In the genomic region with DNA sequence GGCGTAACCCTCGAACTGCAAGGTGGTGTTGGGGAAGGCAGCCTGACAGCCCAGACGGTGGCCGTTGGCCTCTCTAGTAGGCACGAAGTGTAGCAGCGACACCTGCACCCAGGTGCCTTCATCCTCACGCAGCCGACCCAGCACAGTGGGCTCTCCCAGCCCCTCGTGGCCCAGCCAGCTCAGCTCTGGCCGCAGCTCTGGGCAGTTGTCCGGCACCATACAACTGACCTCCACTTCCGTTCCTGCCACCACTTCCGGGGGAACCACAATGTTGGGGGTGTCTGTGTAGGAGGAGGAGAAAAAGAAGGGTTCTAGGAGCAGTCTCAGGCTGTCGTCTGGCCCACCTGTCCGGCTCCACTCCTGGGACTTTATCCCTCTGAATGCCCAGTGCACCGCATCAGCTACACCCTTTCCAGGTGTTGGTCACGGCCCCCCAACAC, we compare ENCODE assay signal across 12 mouse cellular contexts. TPM values are rescaled to one million over a fixed set of nuclear protein-coding genes. Genes with fewer than 3 reads are reported as not detected.
A peak's percentile ranks its signal among the peaks of the same experiment; 100 is the strongest.
DNase-seq lines count a peak whose midpoint lies in the region; ATAC-seq and TF ChIP-seq lines count a peak whose summit lies in the region.
"Had no signal": no experiment of that assay in that cellular context is flagged by ENCODE, and none has a peak within 500 bp of the region (broad histone marks: within the 10 kb centered on the region; RNA-seq: fewer than 3 reads in every experiment).

No protein-coding gene starts in this region.

- 0 out of 2 replicates have a peak, but pooled peaks cover 5% of the 10 kb centered on the region for H3K4me1 ChIP-seq in heart, postnatal 0 days (ENCODE audit: control insufficient read depth, insufficient read depth)
- peaks cover 12% of the 10 kb centered on the region for H3K4me1 ChIP-seq in embryonic facial prominence, embryonic 13.5 days
- 0 out of 2 replicates have a peak, but pooled peaks cover 2% of the 10 kb centered on the region for H3K4me1 ChIP-seq in intestine, postnatal 0 days (replicated peaks; ENCODE audit: control insufficient read depth, insufficient read depth, low read length)
- H3K4me1 ChIP-seq in midbrain, embryonic 16.5 days (ENCODE audit: control insufficient read depth, insufficient read depth, low read length) = peaks cover 4% of the 10 kb centered on the region; the same call in 1 of the 2 replicates

- intact Hi-C loops in heart, postnatal 25 days (cut with DNase I) = no loop called here

- no peak overlapping the region for H3K9ac ChIP-seq in heart, postnatal 0 days (replicated peaks; ENCODE audit: low read depth, low read length)
- no peak overlapping the region for H3K9ac ChIP-seq in embryonic facial prominence, embryonic 13.5 days
- H3K9ac ChIP-seq in intestine, postnatal 0 days (ENCODE audit: low read depth, low read length) = no peak overlapping the region; the same call in 1 of the 2 replicates
- H3K9ac ChIP-seq in midbrain, embryonic 16.5 days (ENCODE audit: low read depth, low read length) = no peak overlapping the region

- no peak for TF ChIP-seq EP300 in heart, postnatal 0 days (IDR thresholded peaks at IDR 0.05; ENCODE audit: low read depth)

- 28% methylated on average over 17 of the region's 17 CpGs for WGBS in heart, postnatal 0 days
- 24% methylated on average over 16 of the region's 17 CpGs for WGBS in embryonic facial prominence, embryonic 13.5 days
- 24% methylated on average over 17 of the region's 17 CpGs for WGBS in intestine, postnatal 0 days
- 34% methylated on average over 17 of the region's 17 CpGs for WGBS in midbrain, embryonic 16.5 days

- peaks cover 15% of the 10 kb centered on the region; the same call in 1 of the 2 replicates for H3K27me3 ChIP-seq in heart, postnatal 0 days (ENCODE audit: control insufficient read depth, insufficient read depth, low read length)
- no peaks in the 10 kb centered on the region; the same call in 1 of the 2 replicates for H3K27me3 ChIP-seq in embryonic facial prominence, embryonic 13.5 days
- H3K27me3 ChIP-seq in intestine, postnatal 0 days (replicated peaks; ENCODE audit: control insufficient read depth, insufficient read depth, low read length) = no peaks in the 10 kb centered on the region
- peaks cover 6% of the 10 kb centered on the region for H3K27me3 ChIP-seq in midbrain, embryonic 16.5 days (ENCODE audit: control insufficient read depth, insufficient read depth, low read depth, low read length)

- TF ChIP-seq CTCF in heart, postnatal 0 days (IDR thresholded peaks at IDR 0.05; ENCODE audit: low read depth) = no peak
- TF ChIP-seq CTCF in intestine, postnatal 0 days (IDR thresholded peaks at IDR 0.05; ENCODE audit: low read depth) = no peak

- H3K4me3 ChIP-seq in heart, postnatal 0 days (ENCODE audit: low read depth, low read length) = no peak overlapping the region
- peak overlapping the region; percentile 34 for H3K4me3 ChIP-seq in embryonic facial prominence, embryonic 13.5 days
- H3K4me3 ChIP-seq in intestine, postnatal 0 days (ENCODE audit: low read depth, low read length) = peak overlapping the region; percentile 11
- peak overlapping the region; percentile 35 for H3K4me3 ChIP-seq in midbrain, embryonic 16.5 days (ENCODE audit: low read depth, low read length)

- H3K9me3 ChIP-seq in heart, postnatal 0 days (replicated peaks; ENCODE audit: control insufficient read depth, low read length) = no peaks in the 10 kb centered on the region
- H3K9me3 ChIP-seq in embryonic facial prominence, embryonic 13.5 days = no peaks in the 10 kb centered on the region
- H3K9me3 ChIP-seq in intestine, postnatal 0 days (ENCODE audit: control insufficient read depth) = no peaks in the 10 kb centered on the region
- no peaks in the 10 kb centered on the region for H3K9me3 ChIP-seq in midbrain, embryonic 16.5 days (replicated peaks; ENCODE audit: control insufficient read depth, low read length, poor library complexity, severe bottlenecking)

- no peak overlapping the region for H3K27ac ChIP-seq in heart, postnatal 0 days (ENCODE audit: low read depth)
- H3K27ac ChIP-seq in embryonic facial prominence, embryonic 13.5 days = no peak overlapping the region
- no peak overlapping the region for H3K27ac ChIP-seq in intestine, postnatal 0 days (ENCODE audit: low read depth, low read length)
- H3K27ac ChIP-seq in midbrain, embryonic 16.5 days (ENCODE audit: low read length) = no peak overlapping the region

- H3K36me3 ChIP-seq in heart, postnatal 0 days (replicated peaks; ENCODE audit: control insufficient read depth, insufficient read depth, low read length) = no peaks in the 10 kb centered on the region
- H3K36me3 ChIP-seq in embryonic facial prominence, embryonic 13.5 days = no peaks in the 10 kb centered on the region
- no peaks in the 10 kb centered on the region for H3K36me3 ChIP-seq in intestine, postnatal 0 days (ENCODE audit: control insufficient read depth, insufficient read depth)
- no peaks in the 10 kb centered on the region for H3K36me3 ChIP-seq in midbrain, embryonic 16.5 days (ENCODE audit: control insufficient read depth, insufficient read depth, low read length)

- peak overlapping the region; percentile 34 for H3K4me2 ChIP-seq in heart, postnatal 0 days (ENCODE audit: low read depth, low read length)
- peak overlapping the region; percentile 66 for H3K4me2 ChIP-seq in embryonic facial prominence, embryonic 13.5 days
- H3K4me2 ChIP-seq in intestine, postnatal 0 days (replicated peaks; ENCODE audit: low read depth) = peak overlapping the region; percentile 56
- peak overlapping the region; percentile 63 for H3K4me2 ChIP-seq in midbrain, embryonic 16.5 days (ENCODE audit: low read length)

- ATAC-seq in heart, postnatal 0 days (ENCODE audit: insufficient read depth, low read depth) = no peak
- ATAC-seq in embryonic facial prominence, embryonic 13.5 days (ENCODE audit: insufficient number of reproducible peaks, insufficient read depth, low FRiP score, low TSS enrichment, low read depth) = no peak
- ATAC-seq in intestine, postnatal 0 days = no peak
- ATAC-seq in midbrain, embryonic 16.5 days = no peak; the same call in none of the 2 replicates

- DNase-seq in heart, postnatal 0 days (ENCODE audit: low spot score) = no peak
- DNase-seq in heart, postnatal 25 days (ENCODE audit: low spot score) = no peak
- DNase-seq in thymus, adult 18-20 months = no peak
- DNase-seq in layer of hippocampus, adult 9-11 months = no peak
- DNase-seq in left cerebral cortex, adult 9 months (ENCODE audit: low spot score in 2 of 2) = no peak
- DNase-seq: cerebellum, adult 2 months had no signal

RNA-seq across cellular contexts. Expression of a gene that starts 5.7 kb away (rescaled TPM):
- total RNA-seq in heart, postnatal 0 days (2014; rRNA removed; ENCODE audit: low replicate concordance) = 0.38 and 1.2 TPM in 2 replicates
- 0.07 and 0.10 TPM in 2 replicates for polyA plus RNA-seq in heart, postnatal 0 days (2015; fragmentation: Nextera tagmentation; extraction: Ambion mirVana)
- under 1 TPM in 1 of 2 experiments, not detected in 1; 0.36 TPM for total RNA-seq in heart, postnatal 25 days (2021)
- 0.34 and 0.49 TPM in 2 replicates for polyA plus RNA-seq in embryonic facial prominence, embryonic 13.5 days (2015; fragmentation: Nextera tagmentation; extraction: Ambion mirVana)
- 0.18 and 0.31 TPM in 2 replicates for polyA plus RNA-seq in intestine, postnatal 0 days (2015; fragmentation: Nextera tagmentation; extraction: Ambion mirVana)
- polyA plus RNA-seq in midbrain, embryonic 16.5 days (2015; fragmentation: Nextera tagmentation; extraction: Ambion mirVana) = 4.5 and 4.7 TPM in 2 replicates
- total RNA-seq: hematopoietic stem cell, adult 5-6 weeks had no signal

RNA-seq across cellular contexts. Expression of a gene that starts 15.5 kb away (rescaled TPM):
- total RNA-seq in heart, postnatal 0 days (2014; rRNA removed; ENCODE audit: low replicate concordance) = not detected in 2 replicates
- polyA plus RNA-seq in heart, postnatal 0 days (2015; fragmentation: Nextera tagmentation; extraction: Ambion mirVana) = 0.44 TPM in 1 of 2 replicates, not detected in the other
- 1 to 10 TPM; 6.5 to 9.5 TPM for total RNA-seq in heart, postnatal 25 days (2021)
- polyA plus RNA-seq in embryonic facial prominence, embryonic 13.5 days (2015; fragmentation: Nextera tagmentation; extraction: Ambion mirVana) = 1.0 and 1.4 TPM in 2 replicates
- not detected in 2 replicates for polyA plus RNA-seq in intestine, postnatal 0 days (2015; fragmentation: Nextera tagmentation; extraction: Ambion mirVana)
- polyA plus RNA-seq in midbrain, embryonic 16.5 days (2015; fragmentation: Nextera tagmentation; extraction: Ambion mirVana) = not detected in 2 replicates
- total RNA-seq: hematopoietic stem cell, adult 5-6 weeks; neutrophil, adult 5-6 weeks had no signal
- polyA plus RNA-seq: cerebellum, adult 2 months; urinary bladder, adult 2 months had no signal

RNA-seq across cellular contexts. Expression of a gene that starts 28.9 kb away (rescaled TPM):
- not detected in 2 replicates for total RNA-seq in heart, postnatal 0 days (2014; rRNA removed; ENCODE audit: low replicate concordance)
- polyA plus RNA-seq in heart, postnatal 0 days (2015; fragmentation: Nextera tagmentation; extraction: Ambion mirVana) = 0.08 and 0.23 TPM in 2 replicates
- total RNA-seq in heart, postnatal 25 days (2021) = 1 to 10 TPM in 1 of 2 experiments, under 1 TPM in 1; 0.78 to 1.4 TPM
- 0.18 TPM in 1 of 2 replicates, not detected in the other for polyA plus RNA-seq in embryonic facial prominence, embryonic 13.5 days (2015; fragmentation: Nextera tagmentation; extraction: Ambion mirVana)
- polyA plus RNA-seq in intestine, postnatal 0 days (2015; fragmentation: Nextera tagmentation; extraction: Ambion mirVana) = 0.27 and 0.51 TPM in 2 replicates
- 0.06 TPM in 1 of 2 replicates, not detected in the other for polyA plus RNA-seq in midbrain, embryonic 16.5 days (2015; fragmentation: Nextera tagmentation; extraction: Ambion mirVana)
- total RNA-seq: hematopoietic stem cell, adult 5-6 weeks had no signal

RNA-seq across cellular contexts. Expression of a gene that starts 34.8 kb away (rescaled TPM):
- total RNA-seq in heart, postnatal 0 days (2014; rRNA removed; ENCODE audit: low replicate concordance) = 42.0 TPM in 1 of 2 replicates, not detected in the other
- polyA plus RNA-seq in heart, postnatal 0 days (2015; fragmentation: Nextera tagmentation; extraction: Ambion mirVana) = 1.7 and 4.0 TPM in 2 replicates
- 10 to 100 TPM; 16.8 to 34.4 TPM for total RNA-seq in heart, postnatal 25 days (2021)
- polyA plus RNA-seq in embryonic facial prominence, embryonic 13.5 days (2015; fragmentation: Nextera tagmentation; extraction: Ambion mirVana) = not detected in 2 replicates
- 0.43 TPM in 1 of 2 replicates, not detected in the other for polyA plus RNA-seq in intestine, postnatal 0 days (2015; fragmentation: Nextera tagmentation; extraction: Ambion mirVana)
- not detected in 2 replicates for polyA plus RNA-seq in midbrain, embryonic 16.5 days (2015; fragmentation: Nextera tagmentation; extraction: Ambion mirVana)
- total RNA-seq: hematopoietic stem cell, adult 5-6 weeks; neutrophil, adult 5-6 weeks had no signal
- polyA plus RNA-seq: cerebellum, adult 2 months; urinary bladder, adult 2 months had no signal

RNA-seq across cellular contexts. Expression of a gene that starts 47.6 kb away (rescaled TPM):
- total RNA-seq in heart, postnatal 0 days (2014; rRNA removed; ENCODE audit: low replicate concordance) = 101 and 109 TPM in 2 replicates
- polyA plus RNA-seq in heart, postnatal 0 days (2015; fragmentation: Nextera tagmentation; extraction: Ambion mirVana) = 16.5 and 16.7 TPM in 2 replicates
- total RNA-seq in heart, postnatal 25 days (2021) = 100 to 1,000 TPM; 103 to 121 TPM
- polyA plus RNA-seq in embryonic facial prominence, embryonic 13.5 days (2015; fragmentation: Nextera tagmentation; extraction: Ambion mirVana) = 21.9 and 25.0 TPM in 2 replicates
- polyA plus RNA-seq in intestine, postnatal 0 days (2015; fragmentation: Nextera tagmentation; extraction: Ambion mirVana) = 13.3 and 15.0 TPM in 2 replicates
- 28.6 and 29.6 TPM in 2 replicates for polyA plus RNA-seq in midbrain, embryonic 16.5 days (2015; fragmentation: Nextera tagmentation; extraction: Ambion mirVana)
